Mouse (Mus musculus) olfactory bulb, adult 2 months (tissue): ENCODE results near the gene Lrp6.

Experiments used
- CTCF ChIP-seq: fragments of 200-500 bp; IDR thresholded peaks from 2 replicates; pipeline ENCODE4 v1.5.1; 2012; ENCODE audit warnings: low read depth, mild to moderate bottlenecking, low read length, moderate library complexity; ENCODE audit not compliant: insufficient read depth
- POLR2A ChIP-seq: fragments of 200-500 bp; IDR thresholded peaks from 2 replicates; pipeline ENCODE4 v1.6.1; 2012; ENCODE audit warnings: mild to moderate bottlenecking, low read depth, low read length, moderate library complexity; ENCODE audit not compliant: insufficient read depth

GRCm38 (mm10) chr6:134558546-134559129 lies 8.1 kb downstream of the Lrp6 start:
- TF ChIP-seq POLR2A (no peak), CTCF (no peak)
